Mouse (Mus musculus) heart, postnatal 0 days (tissue): Measurements from ENCODE around the gene Slc44a3.

Experiments
- CTCF ChIP-seq: IDR thresholded peaks from 2 replicates; pipeline ENCODE4 v1.5.1; 2016; ENCODE audit warnings: antibody characterized with exemption, control low read depth, low read depth
- EP300 ChIP-seq: IDR thresholded peaks from 2 replicates; pipeline ENCODE4 v1.6.1; 2016; ENCODE audit warnings: antibody characterized with exemption, low read depth

DNA sequence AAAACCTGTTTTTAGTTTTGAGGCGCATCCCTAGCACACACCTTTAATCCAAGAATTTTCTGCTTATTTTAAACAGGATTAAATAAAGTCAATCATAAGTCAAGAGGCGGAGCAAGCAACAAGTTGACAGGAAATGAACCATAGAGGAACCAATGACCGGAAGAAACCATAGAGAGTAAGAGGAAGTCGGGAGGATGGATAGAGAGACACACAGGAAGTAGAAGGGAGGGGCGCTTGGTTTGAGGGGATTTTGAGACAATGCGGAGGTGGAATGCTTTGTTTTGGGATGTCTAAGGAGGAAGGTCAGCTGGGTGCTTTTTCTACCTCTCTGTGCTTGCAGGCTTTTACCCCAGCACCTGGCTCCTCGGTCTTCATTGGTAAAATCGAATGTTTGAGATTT, 15.2 kb downstream of the Slc44a3 start:
- TF ChIP-seq CTCF = no peak
- TF ChIP-seq EP300 = no peak
